Mouse (Mus musculus) fibroblast of lung, adult 2 months (primary cell): ENCODE measurements around the gene Ccdc171.
"Not testable (repeated sequence)": the region's sequence is repeated elsewhere in the genome, so short reads cannot be mapped to it uniquely, and the experiment has no call there.

ENCODE experiments used
- DNase-seq: peaks from one replicate; pipeline ENCODE4 v3.0.0-alpha.2; 2011; ENCODE audit warnings: low read depth

Ccdc171 gene

GRCm38 (mm10) chr4:83524843-83525689 is at the start of gene Ccdc171:
Gene Ccdc171 (plus strand): TSS chr4:83525545.
- peak; percentile 87 for DNase-seq

- no peak for DNase-seq
Measured at GRCm38 (mm10) chr4:83485250-83485649, 40.1 kb upstream of the Ccdc171 start.

GRCm38 (mm10) chr4:83485735-83486116 is 39.6 kb upstream of the Ccdc171 start:
- peak; percentile 49 for DNase-seq

- DNase-seq = peak; percentile 28
Measured at GRCm38 (mm10) chr4:83486117-83486901, 39.0 kb upstream of the Ccdc171 start, which contains the start of gene Psip1. Gene Psip1 (minus strand): TSS chr4:83486459.

GRCm38 (mm10) chr4:83489121-83489520 is 36.2 kb upstream of the Ccdc171 start:
- DNase-seq = no peak

- no peak for DNase-seq
Measured at GRCm38 (mm10) chr4:83493112-83493511, 32.2 kb upstream of the Ccdc171 start.

- DNase-seq = not testable (repeated sequence)
Measured at GRCm38 (mm10) chr4:83497013-83497412, 28.3 kb upstream of the Ccdc171 start.

- no peak for DNase-seq
Measured at GRCm38 (mm10) chr4:83500154-83501036, 24.9 kb upstream of the Ccdc171 start.

- DNase-seq = no peak
Measured at GRCm38 (mm10) chr4:83501037-83501430, 24.3 kb upstream of the Ccdc171 start.

GRCm38 (mm10) chr4:83509600-83509999 is 15.7 kb upstream of the Ccdc171 start:
- no peak for DNase-seq

- no peak for DNase-seq
Measured at GRCm38 (mm10) chr4:83511083-83511482, 14.3 kb upstream of the Ccdc171 start.

- DNase-seq = no peak
Measured at GRCm38 (mm10) chr4:83512217-83512616, 13.1 kb upstream of the Ccdc171 start.

- no peak for DNase-seq
Measured at GRCm38 (mm10) chr4:83512644-83513043, 12.7 kb upstream of the Ccdc171 start.

- DNase-seq = no peak
Measured at GRCm38 (mm10) chr4:83514183-83514582, 11.2 kb upstream of the Ccdc171 start.

- DNase-seq = no peak
Measured at GRCm38 (mm10) chr4:83514976-83515669, 10.2 kb upstream of the Ccdc171 start.

- DNase-seq = not testable (repeated sequence)
Measured at GRCm38 (mm10) chr4:83516144-83516543, 9.2 kb upstream of the Ccdc171 start.

GRCm38 (mm10) chr4:83519148-83519547 is 6.2 kb upstream of the Ccdc171 start:
- DNase-seq = no peak

GRCm38 (mm10) chr4:83519807-83520206 is 5.5 kb upstream of the Ccdc171 start:
- DNase-seq = no peak

GRCm38 (mm10) chr4:83520308-83520707 is 5.0 kb upstream of the Ccdc171 start:
- DNase-seq = no peak

- no peak for DNase-seq
Measured at GRCm38 (mm10) chr4:83522066-83522465, 3.3 kb upstream of the Ccdc171 start.

- DNase-seq = no peak
Measured at GRCm38 (mm10) chr4:83524456-83524842, 896 bp upstream of the Ccdc171 start.
